Mouse (Mus musculus) spleen, postnatal 4 days (tissue): Measurements from ENCODE around the gene Actl6b.
A peak's percentile ranks its signal among the peaks of the same experiment; 100 is the strongest.
"Not testable (repeated sequence)": the region's sequence is repeated elsewhere in the genome, so short reads cannot be mapped to it uniquely, and the experiment has no call there.

Experiments
- DNase-seq, 2 experiments: peaks; one replicate each; pipeline ENCODE4 v3.0.0; 2022; ENCODE audit warnings: low spot score in 2 of 2

The Actl6b gene

GRCm38 (mm10) chr5:137600619-137601364 is 47.5 kb downstream of the Actl6b start, which contains the start of gene Mospd3:
Gene Mospd3 (minus strand): TSS chr5:137601058.
- DNase-seq, result peak; percentile 98 to 99

- DNase-seq, result no peak
These were observed 48.0 kb downstream of the Actl6b start for GRCm38 (mm10) chr5:137601365-137601729.

- no peak for DNase-seq
These were observed 54.7 kb downstream of the Actl6b start for GRCm38 (mm10) chr5:137607860-137608653.

- no peak for DNase-seq
These were observed 55.4 kb downstream of the Actl6b start for GRCm38 (mm10) chr5:137608654-137609190.

- no peak for DNase-seq
These were observed 56.0 kb downstream of the Actl6b start for GRCm38 (mm10) chr5:137609292-137609691.

- DNase-seq, result no peak
These were observed 56.7 kb downstream of the Actl6b start for GRCm38 (mm10) chr5:137610056-137610455.

- DNase-seq, result no peak
These were observed 57.4 kb downstream of the Actl6b start for GRCm38 (mm10) chr5:137610548-137611244.

GRCm38 (mm10) chr5:137611245-137611602 is 57.9 kb downstream of the Actl6b start:
- no peak for DNase-seq

GRCm38 (mm10) chr5:137613076-137613475 is 59.8 kb downstream of the Actl6b start:
- no peak for DNase-seq

- DNase-seq, result no peak
These were observed 60.2 kb downstream of the Actl6b start, which contains the start of gene Pcolce for GRCm38 (mm10) chr5:137613550-137613949. Gene Pcolce (minus strand): TSS chr5:137613784.

GRCm38 (mm10) chr5:137614921-137615320 is 61.6 kb downstream of the Actl6b start:
- DNase-seq, result not testable (repeated sequence)

GRCm38 (mm10) chr5:137615347-137615746 is 62.0 kb downstream of the Actl6b start:
- no peak for DNase-seq
